Mouse (Mus musculus) limb, embryonic 10.5 days (tissue): ENCODE results near the gene Rusc2. TPM values are rescaled to one million over a fixed set of nuclear protein-coding genes. Genes with fewer than 3 reads are reported as not detected.
A peak's percentile ranks its signal among the peaks of the same experiment; 100 is the strongest.

Experiments used
- DNase-seq: peaks from one replicate; pipeline ENCODE4 v3.0.0-alpha.2; 2017; ENCODE audit warnings: low spot score
- H3K27ac ChIP-seq: fragments of 300-500 bp; sonication (generic); 2 replicates; pipeline ENCODE4 v1.5.1; 2016; ENCODE audit warnings: mild to moderate bottlenecking
- H3K27me3 ChIP-seq: fragments of 300-500 bp; sonication (generic); 2 replicates; pipeline ENCODE4 v1.6.1; 2016; ENCODE audit warnings: low read depth, mild to moderate bottlenecking; ENCODE audit not compliant: poor library complexity, severe bottlenecking
- H3K36me3 ChIP-seq: fragments of 300-500 bp; sonication (generic); 2 replicates; pipeline ENCODE4 v1.6.1; 2016; ENCODE audit warnings: mild to moderate bottlenecking, moderate library complexity
- H3K4me1 ChIP-seq: fragments of 300-500 bp; sonication (generic); 2 replicates; pipeline ENCODE4 v1.6.1; 2016
- H3K4me3 ChIP-seq: fragments of 300-500 bp; sonication (generic); 2 replicates; pipeline ENCODE4 v1.5.1; 2016; ENCODE audit warnings: mild to moderate bottlenecking, moderate library complexity
- H3K9me3 ChIP-seq: fragments of 300-500 bp; sonication (generic); replicated peaks from 2 replicates; pipeline ENCODE4 v1.6.1; 2016; ENCODE audit warnings: mild to moderate bottlenecking
- WGBS: fragments of 180-500 bp; shearing (Covaris S2); methylation state at CpG from one replicate; pipeline ENCODE4 v1.1.7; 2016; 5-methylcytosine and 5-hydroxymethylcytosine counted together
- polyA plus RNA-seq: library from polyadenylated mRNA; unstranded; fragments of >200 nt; fragmentation: Nextera tagmentation; extraction: Ambion mirVana; gene quantifications from 2 replicates; pipeline ENCODE4 v1.2.1, GENCODE M21; 2016

Gene Rusc2
- polyA plus RNA-seq, 1 experiment from 2014 or later, result 5.8 TPM

- Histone ChIP-seq H3K36me3 (peaks cover 37% of the 10 kb centered on the region), H3K4me1 (peaks cover 36% of the 10 kb centered on the region), H3K4me3 (no peak overlapping the region), H3K27me3 (peaks cover 75% of the 10 kb centered on the region), H3K9me3 (no peaks in the 10 kb centered on the region), H3K27ac (no peak overlapping the region)
- no peak for DNase-seq
- 93% methylated on average over 20 of the region's 20 CpGs for WGBS
These were observed 41.6 kb downstream of the Rusc2 start for GRCm38 (mm10) chr4:43423267-43423934.

GRCm38 (mm10) chr4:43424072-43424471 is 42.3 kb downstream of the Rusc2 start:
- Histone ChIP-seq H3K36me3 (peaks cover 37% of the 10 kb centered on the region), H3K27ac (no peak overlapping the region), H3K4me3 (no peak overlapping the region), H3K27me3 (peaks cover 82% of the 10 kb centered on the region), H3K4me1 (peaks cover 40% of the 10 kb centered on the region), H3K9me3 (no peaks in the 10 kb centered on the region)
- DNase-seq, result no peak
- 71% methylated on average over 9 of the region's 9 CpGs for WGBS

GRCm38 (mm10) chr4:43425197-43425596 is 43.4 kb downstream of the Rusc2 start:
- peak overlapping the region; percentile 47; the same call in 1 of the 2 replicates for H3K27ac ChIP-seq
- DNase-seq, result peak; percentile 54
- H3K4me3 ChIP-seq, result peak overlapping the region; percentile 47
- peaks cover 37% of the 10 kb centered on the region for H3K36me3 ChIP-seq
- H3K9me3 ChIP-seq, result no peaks in the 10 kb centered on the region
- H3K4me1 ChIP-seq, result peaks cover 33% of the 10 kb centered on the region
- WGBS, result 16% methylated on average over 14 of the region's 14 CpGs
- peaks cover 93% of the 10 kb centered on the region for H3K27me3 ChIP-seq

GRCm38 (mm10) chr4:43425648-43426380 is 44.0 kb downstream of the Rusc2 start:
- peaks cover 37% of the 10 kb centered on the region for H3K36me3 ChIP-seq
- no peak for DNase-seq
- 8% methylated on average over 31 of the region's 31 CpGs for WGBS

GRCm38 (mm10) chr4:43426487-43426886 is 44.7 kb downstream of the Rusc2 start:
- 32% methylated on average over 10 of the region's 10 CpGs for WGBS
- H3K27me3 ChIP-seq, result peaks cover 97% of the 10 kb centered on the region
- H3K4me3 ChIP-seq, result no peak overlapping the region
- peaks cover 37% of the 10 kb centered on the region for H3K36me3 ChIP-seq
- DNase-seq, result no peak
- no peaks in the 10 kb centered on the region for H3K9me3 ChIP-seq
- peaks cover 32% of the 10 kb centered on the region for H3K4me1 ChIP-seq
- H3K27ac ChIP-seq, result no peak overlapping the region

More at GRCm38 (mm10) chr4:43425648-43426380, 44.0 kb downstream of the Rusc2 start:
- Histone ChIP-seq H3K9me3 (no peaks in the 10 kb centered on the region), H3K27ac (peak overlapping the region; percentile 47; the same call in 1 of the 2 replicates), H3K4me3 (peak overlapping the region; percentile 47), H3K4me1 (peaks cover 32% of the 10 kb centered on the region), H3K27me3 (peaks cover 99% of the 10 kb centered on the region)

GRCm38 (mm10) chr4:43427501-43428179 is 45.9 kb downstream of the Rusc2 start:
- 21% methylated on average over 23 of the region's 23 CpGs for WGBS
- peaks cover 86% of the 10 kb centered on the region for H3K27me3 ChIP-seq
- peak overlapping the region; percentile 33 for H3K4me3 ChIP-seq

GRCm38 (mm10) chr4:43428180-43428861 is 46.5 kb downstream of the Rusc2 start:
- no peak overlapping the region; the same call in 1 of the 2 replicates for H3K4me3 ChIP-seq
- no peaks in the 10 kb centered on the region for H3K9me3 ChIP-seq
- H3K36me3 ChIP-seq, result peaks cover 21% of the 10 kb centered on the region
- H3K27me3 ChIP-seq, result peaks cover 79% of the 10 kb centered on the region
- no peak for DNase-seq
- WGBS, result 27% methylated on average over 16 of the region's 16 CpGs
- no peak overlapping the region for H3K27ac ChIP-seq
- peaks cover 32% of the 10 kb centered on the region for H3K4me1 ChIP-seq

More at GRCm38 (mm10) chr4:43427501-43428179, 45.9 kb downstream of the Rusc2 start:
- Histone ChIP-seq H3K9me3 (no peaks in the 10 kb centered on the region), H3K36me3 (peaks cover 26% of the 10 kb centered on the region), H3K27ac (no peak overlapping the region), H3K4me1 (peaks cover 32% of the 10 kb centered on the region)
- DNase-seq, result no peak

- peaks cover 32% of the 10 kb centered on the region for H3K4me1 ChIP-seq
- H3K36me3 ChIP-seq, result peaks cover 15% of the 10 kb centered on the region
- H3K27me3 ChIP-seq, result peaks cover 73% of the 10 kb centered on the region
- H3K27ac ChIP-seq, result no peak within 1 kb of the TSS
- peak within 1 kb of the TSS; percentile 23; the same call in 1 of the 2 replicates for H3K4me3 ChIP-seq
- no peak for DNase-seq
- 6% methylated on average over 10 of the region's 10 CpGs for WGBS
- no peaks in the 10 kb centered on the region for H3K9me3 ChIP-seq
These were observed 47.2 kb downstream of the Rusc2 start, which contains the start of gene Fam166b for GRCm38 (mm10) chr4:43428946-43429345. Gene Fam166b (minus strand): TSS chr4:43429134.

GRCm38 (mm10) chr4:43431690-43432089 is 49.9 kb downstream of the Rusc2 start:
- WGBS, result 11% methylated on average over 4 of the region's 4 CpGs
- peak; percentile 88 for DNase-seq
- H3K27ac ChIP-seq, result peak overlapping the region; percentile 61; the same call in 1 of the 2 replicates

GRCm38 (mm10) chr4:43432832-43433231 is 51.1 kb downstream of the Rusc2 start:
- H3K4me3 ChIP-seq, result no peak overlapping the region
- H3K4me1 ChIP-seq, result peaks cover 7% of the 10 kb centered on the region
- no peak for DNase-seq
- no peak overlapping the region for H3K27ac ChIP-seq
- H3K27me3 ChIP-seq, result peaks cover 34% of the 10 kb centered on the region
- 94% methylated on average over 1 of the region's 1 CpGs for WGBS
- no peaks in the 10 kb centered on the region for H3K36me3 ChIP-seq
- no peaks in the 10 kb centered on the region for H3K9me3 ChIP-seq

More at GRCm38 (mm10) chr4:43431690-43432089, 49.9 kb downstream of the Rusc2 start:
- Histone ChIP-seq H3K27me3 (peaks cover 45% of the 10 kb centered on the region), H3K36me3 (no peaks in the 10 kb centered on the region), H3K9me3 (no peaks in the 10 kb centered on the region), H3K4me3 (no peak overlapping the region), H3K4me1 (peaks cover 14% of the 10 kb centered on the region)

GRCm38 (mm10) chr4:43441639-43442038 is 59.9 kb downstream of the Rusc2 start, which contains the start of gene Tesk1:
Gene Tesk1 (plus strand): TSS chr4:43441939.
- 31% methylated on average over 4 of the region's 4 CpGs for WGBS

GRCm38 (mm10) chr4:43442044-43442443 is 60.3 kb downstream of the Rusc2 start:
- Histone ChIP-seq H3K9me3 (no peaks in the 10 kb centered on the region), H3K36me3 (peaks cover 23% of the 10 kb centered on the region), H3K4me1 (peaks cover 10% of the 10 kb centered on the region), H3K4me3 (peak overlapping the region; percentile 90), H3K27ac (peak overlapping the region; percentile 94), H3K27me3 (no peaks in the 10 kb centered on the region)
- DNase-seq, result peak; percentile 99
- under 1% methylated on average over 33 of the region's 33 CpGs for WGBS

More at GRCm38 (mm10) chr4:43441639-43442038, 59.9 kb downstream of the Rusc2 start, which contains the start of gene Tesk1:
- H3K36me3 ChIP-seq, result peaks cover 19% of the 10 kb centered on the region
- no peaks in the 10 kb centered on the region for H3K9me3 ChIP-seq
- H3K27ac ChIP-seq, result peak within 1 kb of the TSS; percentile 94
- H3K4me3 ChIP-seq, result peak within 1 kb of the TSS; percentile 90
- H3K27me3 ChIP-seq, result no peaks in the 10 kb centered on the region
- peaks cover 10% of the 10 kb centered on the region for H3K4me1 ChIP-seq
- DNase-seq, result no peak
